Mouse (Mus musculus): ENCODE data around the gene Nsd1.

GRCm38 (mm10) chr13:55342469-55342868 is 132.9 kb downstream of the Nsd1 start:
- TF ChIP-seq CTCF (IDR thresholded peaks at IDR 0.05) (no peak), EP300 (IDR thresholded peaks at IDR 0.05) (no peak)

Data from lung, postnatal 0 days (tissue).